ENCODE assay signal across 9 mouse cellular contexts in genomic region chr5:123139722-123140627, GRCm38 (mm10). TPM values are rescaled to one million over a fixed set of nuclear protein-coding genes. Genes with fewer than 3 reads are reported as not detected.
A peak's percentile ranks its signal among the peaks of the same experiment; 100 is the strongest.
DNase-seq lines count a peak whose midpoint lies in the region; ATAC-seq and TF ChIP-seq lines count a peak whose summit lies in the region.
"Had no signal": no experiment of that assay in that cellular context is flagged by ENCODE, and none has a peak within 500 bp of the region (broad histone marks: within the 10 kb centered on the region; RNA-seq: fewer than 3 reads in every experiment).

No protein-coding gene starts in this region.

- H3K4me1 ChIP-seq in lung, embryonic 14.5 days (ENCODE audit: insufficient read depth), result peaks cover 37% of the 10 kb centered on the region
- peaks cover 11% of the 10 kb centered on the region for H3K4me1 ChIP-seq in cortical plate, adult 2 months (ENCODE audit: control insufficient read depth, insufficient read depth, low read length)
- H3K4me1 ChIP-seq in liver, embryonic 11.5 days (replicated peaks; ENCODE audit: control insufficient read depth, insufficient read depth, low read length), result peaks cover 53% of the 10 kb centered on the region

- 0 out of 2 replicates have a peak, but pooled peaks have one; percentile 5 for TF ChIP-seq POLR2A in cortical plate, adult 2 months (IDR thresholded peaks at IDR 0.05; ENCODE audit: extremely low read depth, insufficient read depth, low read length)

- H3K4me2 ChIP-seq in lung, embryonic 14.5 days, result peak overlapping the region; percentile 100
- peak overlapping the region; percentile 100 for H3K4me2 ChIP-seq in liver, embryonic 11.5 days

- H3K4me3 ChIP-seq in lung, embryonic 14.5 days (ENCODE audit: low read depth, low read length), result peak overlapping the region; percentile 92
- H3K4me3 ChIP-seq in cortical plate, adult 2 months (ENCODE audit: insufficient read depth, low read length), result peak overlapping the region; percentile 69
- peak overlapping the region; percentile 97 for H3K4me3 ChIP-seq in liver, embryonic 11.5 days (ENCODE audit: low read depth, low read length)

- intact Hi-C loops in heart, postnatal 36 days (cut with DNase I), result no loop called here

- H3K9ac ChIP-seq in lung, embryonic 14.5 days, result peak overlapping the region; percentile 99
- H3K9ac ChIP-seq in liver, embryonic 11.5 days (ENCODE audit: low read depth, low read length), result peak overlapping the region; percentile 100

- H3K9me3 ChIP-seq in lung, embryonic 14.5 days (ENCODE audit: low read depth, low read length), result no peaks in the 10 kb centered on the region
- H3K9me3 ChIP-seq in liver, embryonic 11.5 days (ENCODE audit: control insufficient read depth, low read length), result no peaks in the 10 kb centered on the region

- H3K27ac ChIP-seq in lung, embryonic 14.5 days (ENCODE audit: low read depth), result peak overlapping the region; percentile 100
- peak overlapping the region; percentile 100 for H3K27ac ChIP-seq in cortical plate, adult 2 months (ENCODE audit: insufficient read depth, low read length)
- H3K27ac ChIP-seq in liver, embryonic 11.5 days (ENCODE audit: low read depth, low read length), result peak overlapping the region; percentile 100

- H3K36me3 ChIP-seq in lung, embryonic 14.5 days (ENCODE audit: insufficient read depth), result peaks cover 19% of the 10 kb centered on the region; the same call in 1 of the 2 replicates
- H3K36me3 ChIP-seq in liver, embryonic 11.5 days (ENCODE audit: control insufficient read depth, insufficient read depth, low read length), result no peaks in the 10 kb centered on the region

- WGBS in lung, embryonic 14.5 days, result under 1% methylated on average over 28 of the region's 28 CpGs
- WGBS in liver, embryonic 11.5 days, result 3% methylated on average over 28 of the region's 28 CpGs

- DNase-seq in lung, embryonic 14.5 days, result peak; percentile 58
- no peak for DNase-seq in lung, postnatal 25 days (ENCODE audit: low spot score)
- peak; percentile 41 to 69 for DNase-seq in heart, postnatal 36 days
- no peak for DNase-seq in liver, embryonic 11.5 days (ENCODE audit: low spot score)
- DNase-seq in retina, embryonic 14.5 days (ENCODE audit: low spot score), result peak; percentile 55
- no peak for DNase-seq in gastrocnemius, adult 18-20 months (ENCODE audit: low spot score)
- DNase-seq in left cerebral cortex, adult 8-10 months (ENCODE audit: low spot score in 2 of 2), result no peak

- H3K27me3 ChIP-seq in lung, embryonic 14.5 days (ENCODE audit: insufficient read depth, low read length), result no peaks in the 10 kb centered on the region
- H3K27me3 ChIP-seq in liver, embryonic 11.5 days (replicated peaks; ENCODE audit: control insufficient read depth, insufficient read depth, low read length), result no peaks in the 10 kb centered on the region

- ATAC-seq in lung, embryonic 14.5 days (ENCODE audit: insufficient read depth), result no peak
- ATAC-seq in liver, embryonic 11.5 days (replicated peaks; ENCODE audit: low FRiP score), result no peak

- no peak for TF ChIP-seq CTCF in lung, embryonic 14.5 days (IDR thresholded peaks at IDR 0.05; ENCODE audit: low read depth)
- TF ChIP-seq CTCF in cortical plate, adult 2 months (IDR thresholded peaks at IDR 0.05; ENCODE audit: extremely low read depth, insufficient read depth, low read length), result no peak

RNA-seq across cellular contexts. Expression of gene Setd1b, which starts 2.0 kb away (rescaled TPM):
- polyA plus RNA-seq in lung, embryonic 14.5 days (2014; fragmentation: Nextera tagmentation; extraction: Ambion mirVana), result 11.5 and 12.1 TPM in 2 replicates
- 8.4 and 9.2 TPM in 2 replicates for polyA plus RNA-seq in cortical plate, adult 2 months (2012; rRNA removed)
- total RNA-seq in heart, postnatal 36 days (2021), result 10 to 100 TPM; 18.5 to 21.5 TPM
- 7.9 and 9.6 TPM in 2 replicates for polyA plus RNA-seq in liver, embryonic 11.5 days (2014; fragmentation: Nextera tagmentation; extraction: Ambion mirVana)
- total RNA-seq in gastrocnemius, adult 18-20 months (2021), result 1 to 10 TPM; 9.0 to 9.8 TPM
- total RNA-seq in left cerebral cortex, adult 8-10 months (2022), result 10 to 100 TPM; 29.3 to 35.8 (median 32.5) TPM

RNA-seq across cellular contexts. Expression of gene Rhof, which starts 7.5 kb away (rescaled TPM):
- 2.4 and 2.5 TPM in 2 replicates for polyA plus RNA-seq in lung, embryonic 14.5 days (2014; fragmentation: Nextera tagmentation; extraction: Ambion mirVana)
- 47.4 and 48.1 TPM in 2 replicates for polyA plus RNA-seq in cortical plate, adult 2 months (2012; rRNA removed)
- total RNA-seq in heart, postnatal 36 days (2021), result under 1 TPM; 0.44 to 0.68 TPM
- polyA plus RNA-seq in liver, embryonic 11.5 days (2014; fragmentation: Nextera tagmentation; extraction: Ambion mirVana), result 4.6 and 4.8 TPM in 2 replicates
- total RNA-seq in gastrocnemius, adult 18-20 months (2021), result under 1 TPM; 0.09 to 0.24 TPM
- total RNA-seq in left cerebral cortex, adult 8-10 months (2022), result 10 to 100 TPM; 47.7 to 50.4 (median 48.3) TPM

RNA-seq across cellular contexts. Expression of gene Psmd9, which starts 29.2 kb away (rescaled TPM):
- 70.9 and 81.7 TPM in 2 replicates for polyA plus RNA-seq in lung, embryonic 14.5 days (2014; fragmentation: Nextera tagmentation; extraction: Ambion mirVana)
- polyA plus RNA-seq in cortical plate, adult 2 months (2012; rRNA removed), result 27.1 and 27.9 TPM in 2 replicates
- 10 to 100 TPM; 14.1 to 18.3 TPM for total RNA-seq in heart, postnatal 36 days (2021)
- 103 TPM in 2 replicates for polyA plus RNA-seq in liver, embryonic 11.5 days (2014; fragmentation: Nextera tagmentation; extraction: Ambion mirVana)
- total RNA-seq in gastrocnemius, adult 18-20 months (2021), result 10 to 100 TPM; 12.0 to 15.0 TPM
- total RNA-seq in left cerebral cortex, adult 8-10 months (2022), result 10 to 100 TPM; 24.3 to 36.7 (median 27.7) TPM

RNA-seq across cellular contexts. Expression of gene Hpd, which starts 42.6 kb away (rescaled TPM):
- polyA plus RNA-seq in lung, embryonic 14.5 days (2014; fragmentation: Nextera tagmentation; extraction: Ambion mirVana), result not detected in 2 replicates
- not detected in 2 replicates for polyA plus RNA-seq in cortical plate, adult 2 months (2012; rRNA removed)
- total RNA-seq in heart, postnatal 36 days (2021), result not detected
- 2.5 and 3.5 TPM in 2 replicates for polyA plus RNA-seq in liver, embryonic 11.5 days (2014; fragmentation: Nextera tagmentation; extraction: Ambion mirVana)
- under 1 TPM; 0.21 to 0.69 TPM for total RNA-seq in gastrocnemius, adult 18-20 months (2021)
- not detected for total RNA-seq in left cerebral cortex, adult 8-10 months (2022)
- total RNA-seq: common myeloid progenitor, adult 5-6 weeks had no signal

Comparison
In these comparisons a context has a peak if more than half of its experiments do, and no peak if none do; other contexts are left out.
1. DNase-seq: peak in lung, embryonic 14.5 days (single experiment), heart, postnatal 36 days (2 of 2) and retina, embryonic 14.5 days (single experiment); none in lung, postnatal 25 days (single experiment), liver, embryonic 11.5 days (single experiment), gastrocnemius, adult 18-20 months (single experiment) and left cerebral cortex, adult 8-10 months (0 of 2).
2. RNA of gene Rhof, which starts 7.5 kb away (total RNA-seq): 47.7 to 50.4 TPM in left cerebral cortex, adult 8-10 months; 0.44 to 0.68 TPM in heart, postnatal 36 days and 0.09 to 0.24 TPM in gastrocnemius, adult 18-20 months; every median in the first group is over 10 times any median in the second.
3. Peak in every context shown above with its lines, with median percentiles within 50 percentile points of each other: H3K27ac ChIP-seq and H3K4me3 ChIP-seq.